27 mouse cellular contexts compared by ENCODE assay signal in genomic region chr3:78846617-78847318, GRCm38 (mm10).
A peak's percentile ranks its signal among the peaks of the same experiment; 100 is the strongest.
DNase-seq lines count a peak whose midpoint lies in the region; ATAC-seq and TF ChIP-seq lines count a peak whose summit lies in the region.
"Had no signal": no experiment of that assay in that cellular context is flagged by ENCODE, and none has a peak within 500 bp of the region (broad histone marks: within the 10 kb centered on the region; RNA-seq: fewer than 3 reads in every experiment).

No protein-coding gene starts in this region.

- H3K4me2 ChIP-seq in forebrain, embryonic 11.5 days (ENCODE audit: low read depth, low read length, severe bottlenecking) = no peak overlapping the region
- H3K4me2 ChIP-seq in forebrain, embryonic 13.5 days = no peak overlapping the region
- H3K4me2 ChIP-seq in midbrain, embryonic 11.5 days = no peak overlapping the region
- H3K4me2 ChIP-seq in midbrain, postnatal 0 days (ENCODE audit: low read depth, low read length, poor library complexity, severe bottlenecking) = no peak overlapping the region
- H3K4me2 ChIP-seq in midbrain, embryonic 12.5 days (replicated peaks) = no peak overlapping the region
- no peak overlapping the region for H3K4me2 ChIP-seq in midbrain, embryonic 15.5 days
- H3K4me2 ChIP-seq: embryonic facial prominence, embryonic 12.5 days; heart, embryonic 13.5 days; hindbrain, embryonic 12.5 days had no signal

- H3K36me3 ChIP-seq in forebrain, embryonic 11.5 days (ENCODE audit: control insufficient read depth, insufficient read depth, low read length) = no peaks in the 10 kb centered on the region
- H3K36me3 ChIP-seq in forebrain, embryonic 13.5 days (ENCODE audit: poor library complexity, severe bottlenecking) = no peaks in the 10 kb centered on the region
- no peaks in the 10 kb centered on the region for H3K36me3 ChIP-seq in midbrain, embryonic 11.5 days (ENCODE audit: control insufficient read depth, insufficient read depth, low read length)
- H3K36me3 ChIP-seq in midbrain, postnatal 0 days (ENCODE audit: insufficient read depth, low read length) = no peaks in the 10 kb centered on the region
- no peaks in the 10 kb centered on the region for H3K36me3 ChIP-seq in midbrain, embryonic 12.5 days
- no peaks in the 10 kb centered on the region for H3K36me3 ChIP-seq in midbrain, embryonic 15.5 days (replicated peaks)
- H3K36me3 ChIP-seq: embryonic facial prominence, embryonic 12.5 days; heart, embryonic 10.5 days; heart, embryonic 13.5 days; hindbrain, embryonic 12.5 days had no signal

- peak; percentile 65 for ATAC-seq in forebrain, embryonic 11.5 days (replicated peaks; ENCODE audit: low FRiP score)
- no peak for ATAC-seq in forebrain, embryonic 13.5 days
- ATAC-seq in midbrain, embryonic 11.5 days (ENCODE audit: low FRiP score) = peak; percentile 76
- ATAC-seq in midbrain, postnatal 0 days (ENCODE audit: low FRiP score) = no peak
- peak; percentile 73 for ATAC-seq in midbrain, embryonic 12.5 days (ENCODE audit: low FRiP score, low read depth)
- 0 out of 2 replicates have a peak, but pooled peaks have one; percentile 30 for ATAC-seq in midbrain, embryonic 15.5 days (replicated peaks)
- ATAC-seq: CD4-positive, CD25-positive, alpha-beta regulatory T cell, adult 4 months; forebrain, embryonic 16.5 days; hindbrain, embryonic 16.5 days; inflammation-experienced regulatory T-cells, adult 6 months had no signal

- no peak overlapping the region for H3K9ac ChIP-seq in forebrain, embryonic 11.5 days (ENCODE audit: low read length)
- no peak overlapping the region for H3K9ac ChIP-seq in forebrain, embryonic 13.5 days
- H3K9ac ChIP-seq in midbrain, embryonic 11.5 days (ENCODE audit: low read length) = no peak overlapping the region
- H3K9ac ChIP-seq in midbrain, postnatal 0 days (replicated peaks; ENCODE audit: low read length, poor library complexity, severe bottlenecking) = no peak overlapping the region
- no peak overlapping the region for H3K9ac ChIP-seq in midbrain, embryonic 12.5 days (replicated peaks)
- H3K9ac ChIP-seq in midbrain, embryonic 15.5 days = no peak overlapping the region
- H3K9ac ChIP-seq: embryonic facial prominence, embryonic 12.5 days; heart, embryonic 13.5 days; hindbrain, embryonic 12.5 days had no signal

- intact Hi-C loops in heart, postnatal 14 days (cut with DNase I) = no loop called here

- H3K9me3 ChIP-seq in forebrain, embryonic 11.5 days (ENCODE audit: control insufficient read depth, low read length) = no peaks in the 10 kb centered on the region
- H3K9me3 ChIP-seq in forebrain, embryonic 13.5 days (replicated peaks) = no peaks in the 10 kb centered on the region
- no peaks in the 10 kb centered on the region for H3K9me3 ChIP-seq in midbrain, embryonic 11.5 days (ENCODE audit: control insufficient read depth, low read length)
- H3K9me3 ChIP-seq in midbrain, postnatal 0 days (ENCODE audit: low read length) = no peaks in the 10 kb centered on the region
- no peaks in the 10 kb centered on the region for H3K9me3 ChIP-seq in midbrain, embryonic 12.5 days
- H3K9me3 ChIP-seq in midbrain, embryonic 15.5 days = no peaks in the 10 kb centered on the region
- H3K9me3 ChIP-seq: embryonic facial prominence, embryonic 12.5 days; heart, embryonic 10.5 days; heart, embryonic 13.5 days; hindbrain, embryonic 12.5 days had no signal

- no peaks in the 10 kb centered on the region for H3K4me1 ChIP-seq in forebrain, embryonic 11.5 days (replicated peaks; ENCODE audit: control insufficient read depth, insufficient read depth, low read length)
- H3K4me1 ChIP-seq in forebrain, embryonic 13.5 days = no peaks in the 10 kb centered on the region
- H3K4me1 ChIP-seq in midbrain, embryonic 11.5 days (ENCODE audit: control insufficient read depth, insufficient read depth, low read length) = no peaks in the 10 kb centered on the region
- H3K4me1 ChIP-seq in midbrain, postnatal 0 days (ENCODE audit: insufficient read depth, low read length) = no peaks in the 10 kb centered on the region
- no peaks in the 10 kb centered on the region; the same call in 1 of the 2 replicates for H3K4me1 ChIP-seq in midbrain, embryonic 12.5 days
- H3K4me1 ChIP-seq in midbrain, embryonic 15.5 days = no peaks in the 10 kb centered on the region
- H3K4me1 ChIP-seq: embryonic facial prominence, embryonic 12.5 days; heart, embryonic 10.5 days; heart, embryonic 13.5 days; hindbrain, embryonic 12.5 days had no signal

- H3K27ac ChIP-seq in forebrain, embryonic 11.5 days (ENCODE audit: low read depth, low read length) = no peak overlapping the region
- H3K27ac ChIP-seq in forebrain, embryonic 13.5 days = no peak overlapping the region
- no peak overlapping the region for H3K27ac ChIP-seq in midbrain, embryonic 11.5 days (ENCODE audit: low read depth, low read length)
- no peak overlapping the region for H3K27ac ChIP-seq in midbrain, postnatal 0 days (ENCODE audit: low read depth, low read length)
- H3K27ac ChIP-seq in midbrain, embryonic 12.5 days (replicated peaks) = no peak overlapping the region
- H3K27ac ChIP-seq in midbrain, embryonic 15.5 days = no peak overlapping the region
- H3K27ac ChIP-seq: embryonic facial prominence, embryonic 12.5 days; heart, adult 2 months; heart, embryonic 10.5 days; heart, embryonic 13.5 days; hindbrain, embryonic 12.5 days had no signal

- H3K27me3 ChIP-seq in forebrain, embryonic 11.5 days (ENCODE audit: control insufficient read depth, insufficient read depth, low read length) = no peaks in the 10 kb centered on the region
- H3K27me3 ChIP-seq in forebrain, embryonic 13.5 days = no peaks in the 10 kb centered on the region
- no peaks in the 10 kb centered on the region for H3K27me3 ChIP-seq in midbrain, embryonic 11.5 days (ENCODE audit: control insufficient read depth, insufficient read depth, low read length)
- H3K27me3 ChIP-seq in midbrain, postnatal 0 days (ENCODE audit: insufficient read depth, low read length) = no peaks in the 10 kb centered on the region
- H3K27me3 ChIP-seq in midbrain, embryonic 12.5 days = no peaks in the 10 kb centered on the region
- H3K27me3 ChIP-seq in midbrain, embryonic 15.5 days (replicated peaks) = no peaks in the 10 kb centered on the region
- H3K27me3 ChIP-seq: embryonic facial prominence, embryonic 12.5 days; heart, embryonic 13.5 days; hindbrain, embryonic 12.5 days had no signal

- no peak overlapping the region for H3K4me3 ChIP-seq in forebrain, embryonic 11.5 days (ENCODE audit: low read depth, low read length)
- H3K4me3 ChIP-seq in forebrain, embryonic 13.5 days = no peak overlapping the region
- H3K4me3 ChIP-seq in midbrain, embryonic 11.5 days (ENCODE audit: low read depth, low read length) = no peak overlapping the region
- H3K4me3 ChIP-seq in midbrain, postnatal 0 days (ENCODE audit: low read depth, low read length) = no peak overlapping the region
- H3K4me3 ChIP-seq in midbrain, embryonic 12.5 days = no peak overlapping the region
- no peak overlapping the region for H3K4me3 ChIP-seq in midbrain, embryonic 15.5 days
- H3K4me3 ChIP-seq: embryonic facial prominence, embryonic 12.5 days; erythroblast, embryonic 14.5 days; heart, adult 2 months; heart, embryonic 10.5 days; heart, embryonic 13.5 days; hindbrain, embryonic 12.5 days had no signal

- WGBS in forebrain, embryonic 11.5 days = 47% methylated on average over 7 of the region's 8 CpGs
- 35% methylated on average over 7 of the region's 8 CpGs for WGBS in forebrain, embryonic 13.5 days
- WGBS in midbrain, embryonic 11.5 days = 29% methylated on average over 8 of the region's 8 CpGs
- WGBS in midbrain, postnatal 0 days = 24% methylated on average over 7 of the region's 8 CpGs
- 30% methylated on average over 7 of the region's 8 CpGs for WGBS in midbrain, embryonic 12.5 days
- WGBS in midbrain, embryonic 15.5 days = 21% methylated on average over 8 of the region's 8 CpGs

- TF ChIP-seq CTCF in midbrain, postnatal 0 days (IDR thresholded peaks at IDR 0.05) = no peak

- DNase-seq in forebrain, embryonic 11.5 days (ENCODE audit: low spot score) = no peak
- DNase-seq in midbrain, embryonic 11.5 days (ENCODE audit: low spot score, missing footprints) = no peak
- no peak for DNase-seq in midbrain, postnatal 0 days (ENCODE audit: low spot score)
- DNase-seq in kidney, adult 18-20 months = no peak
- no peak for DNase-seq in heart, postnatal 14 days
- DNase-seq: adrenal gland, adult 2 months; adrenal gland, postnatal 14 days; cerebellum, adult 11-12 months; cerebellum, adult 8-10 months; cerebellum, postnatal 10 days; cerebellum, postnatal 36 days; embryo, embryonic 11 days; gastrocnemius, postnatal 10 days; gastrocnemius, postnatal 36 days; heart, adult 2 months had no signal

Comparison
In these comparisons a context has a peak if more than half of its experiments do, and no peak if none do; other contexts are left out.
1. ATAC-seq: peak in forebrain, embryonic 11.5 days (single experiment), midbrain, embryonic 11.5 days (single experiment), midbrain, embryonic 12.5 days (single experiment) and midbrain, embryonic 15.5 days (single experiment); none in forebrain, embryonic 13.5 days (single experiment) and midbrain, postnatal 0 days (single experiment).